Mouse (Mus musculus): Measurements from ENCODE around the gene Pclo. TPM values are rescaled to one million over a fixed set of nuclear protein-coding genes. Genes with fewer than 3 reads are reported as not detected.
"Not testable (repeated sequence)": the region's sequence is repeated elsewhere in the genome, so short reads cannot be mapped to it uniquely, and the experiment has no call there.

Pclo gene
- polyA plus RNA-seq, 1 experiment: 0.28 TPM

- DNase-seq (ENCODE audit: low read depth): no peak
Observed at GRCm38 (mm10) chr5:14680419-14680818, 165.7 kb downstream of the Pclo start.

- no peak for DNase-seq (ENCODE audit: low read depth)
Observed at GRCm38 (mm10) chr5:14691995-14692394, 177.3 kb downstream of the Pclo start.

- DNase-seq (ENCODE audit: low read depth): no peak
Observed at GRCm38 (mm10) chr5:14696745-14697144, 182.0 kb downstream of the Pclo start.

GRCm38 (mm10) chr5:14700900-14701299 lies 186.2 kb downstream of the Pclo start:
- DNase-seq (ENCODE audit: low read depth): no peak

GRCm38 (mm10) chr5:14705423-14705822 lies 190.7 kb downstream of the Pclo start:
- DNase-seq (ENCODE audit: low read depth): no peak

- DNase-seq (ENCODE audit: low read depth): no peak
Observed at GRCm38 (mm10) chr5:14707311-14707710, 192.6 kb downstream of the Pclo start.

- DNase-seq (ENCODE audit: low read depth): no peak
Observed at GRCm38 (mm10) chr5:14723576-14723975, 208.9 kb downstream of the Pclo start.

- no peak for DNase-seq (ENCODE audit: low read depth)
Observed at GRCm38 (mm10) chr5:14728676-14729253, 214.0 kb downstream of the Pclo start.

- DNase-seq (ENCODE audit: low read depth): no peak
Observed at GRCm38 (mm10) chr5:14750882-14751281, 236.2 kb downstream of the Pclo start.

GRCm38 (mm10) chr5:14766686-14767085 lies 252.0 kb downstream of the Pclo start:
- no peak for DNase-seq (ENCODE audit: low read depth)

- DNase-seq (ENCODE audit: low read depth): no peak
Observed at GRCm38 (mm10) chr5:14782362-14783082, 267.8 kb downstream of the Pclo start.

- DNase-seq (ENCODE audit: low read depth): no peak
Observed at GRCm38 (mm10) chr5:14793891-14794290, 279.2 kb downstream of the Pclo start.

- no peak for DNase-seq (ENCODE audit: low read depth)
Observed at GRCm38 (mm10) chr5:14807136-14807535, 292.4 kb downstream of the Pclo start.

- no peak for DNase-seq (ENCODE audit: low read depth)
Observed at GRCm38 (mm10) chr5:14833165-14833860, 318.6 kb downstream of the Pclo start.

GRCm38 (mm10) chr5:14834155-14834991 lies 319.7 kb downstream of the Pclo start:
- DNase-seq (ENCODE audit: low read depth): no peak

GRCm38 (mm10) chr5:14853650-14854049 lies 338.9 kb downstream of the Pclo start:
- DNase-seq (ENCODE audit: low read depth): no peak

- DNase-seq (ENCODE audit: low read depth): not testable (repeated sequence)
Observed at GRCm38 (mm10) chr5:14885291-14885690, 370.6 kb downstream of the Pclo start.

GRCm38 (mm10) chr5:14892242-14892641 lies 377.5 kb downstream of the Pclo start:
- no peak for DNase-seq (ENCODE audit: low read depth)

GRCm38 (mm10) chr5:14903539-14903938 lies 388.8 kb downstream of the Pclo start:
- DNase-seq (ENCODE audit: low read depth): not testable (repeated sequence)

Measured in gonadal fat pad, adult 2 months (tissue).